Mouse (Mus musculus) right cerebral cortex, postnatal 36 days (tissue): ENCODE data around the gene Cpeb2.
A peak's percentile ranks its signal among the peaks of the same experiment; 100 is the strongest.

Source experiments
- DNase-seq, 2 experiments: peaks; one replicate each; pipeline ENCODE4 v3.0.0; 2022; ENCODE audit warnings: low spot score in 2 of 2, mixed read lengths in 1 of 2

Gene Cpeb2

GRCm38 (mm10) chr5:43239141-43239835 is 6.3 kb downstream of the Cpeb2 start:
- DNase-seq, result no peak

- DNase-seq, result no peak
Observed at GRCm38 (mm10) chr5:43240729-43241128, 7.8 kb downstream of the Cpeb2 start.

- no peak for DNase-seq
Observed at GRCm38 (mm10) chr5:43246236-43246635, 13.3 kb downstream of the Cpeb2 start.

- DNase-seq, result no peak
Observed at GRCm38 (mm10) chr5:43246954-43247353, 14.0 kb downstream of the Cpeb2 start.

GRCm38 (mm10) chr5:43248001-43248430 is 15.0 kb downstream of the Cpeb2 start:
- DNase-seq, result no peak

GRCm38 (mm10) chr5:43257490-43257889 is 24.5 kb downstream of the Cpeb2 start:
- DNase-seq, result no peak

- no peak for DNase-seq
Observed at GRCm38 (mm10) chr5:43258472-43259142, 25.6 kb downstream of the Cpeb2 start.

GRCm38 (mm10) chr5:43261814-43262213 is 28.8 kb downstream of the Cpeb2 start:
- DNase-seq, result no peak

- no peak for DNase-seq
Observed at GRCm38 (mm10) chr5:43263951-43264350, 31.0 kb downstream of the Cpeb2 start.

- no peak for DNase-seq
Observed at GRCm38 (mm10) chr5:43264696-43265095, 31.7 kb downstream of the Cpeb2 start.

- DNase-seq, result no peak
Observed at GRCm38 (mm10) chr5:43277982-43278381, 45.0 kb downstream of the Cpeb2 start.

- DNase-seq, result no peak
Observed at GRCm38 (mm10) chr5:43279774-43280173, 46.8 kb downstream of the Cpeb2 start.

- peak in 1 of 2 experiments; percentile 25 for DNase-seq
Observed at GRCm38 (mm10) chr5:43285756-43286155, 52.8 kb downstream of the Cpeb2 start.

- DNase-seq, result no peak
Observed at GRCm38 (mm10) chr5:43289752-43290446, 56.9 kb downstream of the Cpeb2 start.

GRCm38 (mm10) chr5:43293136-43293535 is 60.2 kb downstream of the Cpeb2 start:
- no peak for DNase-seq

- no peak for DNase-seq
Observed at GRCm38 (mm10) chr5:43297459-43297858, 64.5 kb downstream of the Cpeb2 start.

GRCm38 (mm10) chr5:43298975-43299374 is 66.0 kb downstream of the Cpeb2 start:
- no peak for DNase-seq

GRCm38 (mm10) chr5:43300076-43300475 is 67.1 kb downstream of the Cpeb2 start:
- no peak for DNase-seq

GRCm38 (mm10) chr5:43300979-43301378 is 68.0 kb downstream of the Cpeb2 start:
- no peak for DNase-seq

GRCm38 (mm10) chr5:43303504-43303903 is 70.5 kb downstream of the Cpeb2 start:
- DNase-seq, result no peak

- DNase-seq, result no peak
Observed at GRCm38 (mm10) chr5:43305449-43305848, 72.5 kb downstream of the Cpeb2 start.

- no peak for DNase-seq
Observed at GRCm38 (mm10) chr5:43309961-43310360, 77.0 kb downstream of the Cpeb2 start.
